Mouse (Mus musculus) lung, postnatal 0 days (tissue): ENCODE measurements around the gene Cldn13. TPM values are rescaled to one million over a fixed set of nuclear protein-coding genes. Genes with fewer than 3 reads are reported as not detected.
A peak's percentile ranks its signal among the peaks of the same experiment; 100 is the strongest.
"Not testable (repeated sequence)": the region's sequence is repeated elsewhere in the genome, so short reads cannot be mapped to it uniquely, and the experiment has no call there.

Source experiments
- ATAC-seq: fragments of 200-750 bp; cut with Nextera tagmentation; 2 replicates; pipeline ENCODE4 v1.8.0; 2017; ENCODE audit warnings: moderate library complexity
- DNase-seq: peaks from one replicate; pipeline ENCODE4 v3.0.0-alpha.2; 2016; ENCODE audit warnings: low spot score
- H3K27ac ChIP-seq: fragments of 300-500 bp; sonication (generic); 2 replicates; pipeline ENCODE4 v1.5.1; 2014; ENCODE audit warnings: antibody characterized with exemption, mild to moderate bottlenecking, low read length, mixed read lengths
- H3K27me3 ChIP-seq: fragments of 300-500 bp; sonication (generic); replicated peaks from 2 replicates; pipeline ENCODE4 v1.6.1; 2014; ENCODE audit warnings: low read length, mixed read lengths; ENCODE audit not compliant: insufficient read depth
- H3K36me3 ChIP-seq: fragments of 300-500 bp; sonication (generic); 2 replicates; pipeline ENCODE4 v1.6.1; 2014; ENCODE audit warnings: low read length, mixed read lengths; ENCODE audit not compliant: insufficient read depth
- H3K4me1 ChIP-seq: fragments of 300-500 bp; sonication (generic); 2 replicates; pipeline ENCODE4 v1.6.1; 2014; ENCODE audit warnings: antibody characterized with exemption, low read depth, low read length, mixed read lengths; ENCODE audit not compliant: insufficient read depth
- H3K4me2 ChIP-seq: fragments of 300-500 bp; sonication (generic); replicated peaks from 2 replicates; pipeline ENCODE4 v1.6.1; 2014; ENCODE audit warnings: low read depth, mild to moderate bottlenecking, low read length, moderate library complexity, mixed read lengths
- H3K4me3 ChIP-seq: fragments of 300-500 bp; sonication (generic); 2 replicates; pipeline ENCODE4 v1.5.1; 2014; ENCODE audit warnings: low read depth, low read length
- H3K9ac ChIP-seq: fragments of 300-500 bp; sonication (generic); replicated peaks from 2 replicates; pipeline ENCODE4 v1.6.1; 2014; ENCODE audit warnings: low read depth, mild to moderate bottlenecking
- H3K9me3 ChIP-seq: fragments of 300-500 bp; sonication (generic); 2 replicates; pipeline ENCODE4 v1.6.1; 2016; ENCODE audit warnings: low read length, mixed read lengths
- CTCF ChIP-seq: IDR thresholded peaks from 2 replicates; pipeline ENCODE4 v1.5.1; 2016; ENCODE audit warnings: antibody characterized with exemption, mild to moderate bottlenecking
- EP300 ChIP-seq: IDR thresholded peaks from 2 replicates; pipeline ENCODE4 v1.6.1; 2016; ENCODE audit warnings: antibody characterized with exemption, mild to moderate bottlenecking, control low read depth
- WGBS: fragments of 180-500 bp; shearing (Covaris S2); extraction: QIAGEN DNeasy Blood & Tissue Kit; methylation state at CpG from one replicate; pipeline ENCODE4 v1.1.7; 2014; 5-methylcytosine and 5-hydroxymethylcytosine counted together
- polyA plus RNA-seq: library from polyadenylated mRNA; unstranded; fragments of >200 nt; fragmentation: Nextera tagmentation; extraction: Ambion mirVana; gene quantifications from 2 replicates; pipeline ENCODE4 v1.2.1, GENCODE M21; 2015

Cldn13 gene
- polyA plus RNA-seq: 1.2 and 1.6 TPM in 2 replicates

DNA sequence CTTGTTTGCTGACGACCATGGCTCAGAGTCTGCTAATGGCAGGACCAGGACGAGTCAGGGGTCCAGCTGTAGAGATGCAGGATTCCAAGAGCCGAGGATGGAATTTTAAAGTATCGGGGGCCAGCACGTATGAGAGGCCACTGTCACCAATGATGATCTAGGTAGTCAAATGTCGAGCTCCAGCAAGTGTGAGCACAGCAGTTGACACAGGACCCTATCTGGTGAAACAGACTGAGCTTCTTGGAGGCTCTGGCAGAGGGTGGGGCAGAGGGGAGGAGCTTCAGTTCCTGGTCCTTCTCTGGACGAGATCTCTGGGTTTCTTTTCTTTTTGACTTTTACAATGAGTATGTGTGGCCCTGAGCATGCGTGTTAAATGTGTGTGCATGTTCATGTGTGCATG lies at the start of gene Cldn13:
Cldn13 (minus strand) TSS at position 216 of the 400 bp plus-strand sequence.
- Histone ChIP-seq H3K27ac (no peak within 1 kb of the TSS), H3K9ac (no peak within 1 kb of the TSS), H3K4me3 (no peak within 1 kb of the TSS), H3K4me1 (no peaks in the 10 kb centered on the region), H3K9me3 (no peaks in the 10 kb centered on the region), H3K4me2 (no peak within 1 kb of the TSS), H3K27me3 (no peaks in the 10 kb centered on the region), H3K36me3 (no peaks in the 10 kb centered on the region)
- no peak for ATAC-seq
- WGBS: 72% methylated on average over 8 of the region's 8 CpGs
- no peak for TF ChIP-seq EP300
- TF ChIP-seq CTCF: no peak
- DNase-seq: no peak

DNA sequence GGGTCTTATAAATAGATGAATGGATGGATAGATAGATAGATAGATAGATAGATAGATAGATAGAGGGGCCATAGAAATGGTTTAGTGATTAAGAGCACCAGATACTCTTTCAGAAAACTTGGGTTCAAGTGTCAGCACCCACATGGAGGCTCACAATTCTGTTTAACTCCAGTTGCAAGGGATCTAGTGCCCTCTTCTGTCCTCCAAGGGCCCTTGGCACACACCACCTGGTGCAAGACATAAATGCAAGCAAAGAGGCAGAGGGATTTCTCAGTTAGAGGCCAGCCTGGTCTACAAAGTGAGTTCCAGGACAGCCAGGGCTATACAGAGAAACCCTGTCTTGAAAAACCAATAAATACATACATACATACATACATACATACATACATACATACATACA lies 49.3 kb upstream of the Cldn13 start:
- DNase-seq: peak; percentile 11
- not testable (repeated sequence) for H3K4me2 ChIP-seq, H3K27ac ChIP-seq, H3K4me3 ChIP-seq, H3K9ac ChIP-seq, H3K4me1 ChIP-seq, H3K9me3 ChIP-seq, ATAC-seq, H3K27me3 ChIP-seq, H3K36me3 ChIP-seq
- peak; percentile 27; the same call in 1 of the 2 replicates for TF ChIP-seq CTCF

DNA sequence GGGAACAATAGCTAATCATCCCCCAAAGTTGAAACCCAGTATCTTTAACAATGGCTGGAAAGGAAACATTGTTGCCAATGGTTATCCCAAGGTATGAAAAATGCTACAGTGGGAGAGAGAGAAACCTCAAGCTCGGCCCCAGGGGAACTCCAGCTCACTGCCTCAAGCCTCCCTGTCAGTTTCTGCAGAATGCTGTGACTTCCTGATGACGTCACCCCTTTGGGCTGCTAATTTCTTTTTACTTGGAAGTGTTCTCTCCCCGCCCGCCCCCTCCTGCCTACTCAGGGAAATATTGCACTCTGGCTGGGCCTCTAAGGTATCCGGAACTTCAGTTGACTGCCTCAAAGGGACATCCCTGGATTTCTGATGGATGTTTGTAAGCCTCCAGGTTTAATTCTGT lies 48.2 kb upstream of the Cldn13 start:
- Histone ChIP-seq H3K4me2 (no peak overlapping the region), H3K9me3 (no peaks in the 10 kb centered on the region), H3K27ac (no peak overlapping the region), H3K4me1 (no peaks in the 10 kb centered on the region), H3K36me3 (no peaks in the 10 kb centered on the region), H3K27me3 (no peaks in the 10 kb centered on the region), H3K4me3 (no peak overlapping the region), H3K9ac (no peak overlapping the region)
- peak; percentile 88 for DNase-seq
- 18% methylated on average over 5 of the region's 5 CpGs for WGBS
- 0 out of 2 replicates have a peak, but pooled peaks have one; percentile 20 for TF ChIP-seq EP300
- peak; percentile 38 for TF ChIP-seq CTCF
- ATAC-seq: 0 out of 2 replicates have a peak, but pooled peaks have one; percentile 8

DNA sequence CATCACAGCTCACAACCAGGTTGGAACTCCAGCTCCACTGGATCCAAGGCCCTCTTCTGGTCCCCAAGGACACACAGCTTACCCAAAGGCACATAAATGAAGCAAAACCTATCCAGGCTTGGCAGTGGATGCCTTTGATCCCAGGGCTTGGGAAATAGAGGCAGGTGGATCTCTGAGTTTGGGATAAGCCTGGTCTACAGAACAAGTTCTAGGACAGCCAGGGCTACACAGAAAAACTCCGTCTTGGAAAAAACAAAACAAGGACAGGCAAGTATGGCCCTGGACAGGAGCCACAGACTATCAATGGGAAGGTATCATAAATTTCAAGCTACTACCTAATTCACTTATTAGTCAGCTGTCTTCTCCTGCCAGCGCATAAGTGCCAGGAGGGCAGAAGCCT lies 46.2 kb upstream of the Cldn13 start:
- Histone ChIP-seq H3K36me3 (no peaks in the 10 kb centered on the region), H3K4me1 (no peaks in the 10 kb centered on the region), H3K9me3 (no peaks in the 10 kb centered on the region), H3K27me3 (no peaks in the 10 kb centered on the region), H3K9ac (no peak overlapping the region), H3K4me2 (no peak overlapping the region), H3K27ac (no peak overlapping the region), H3K4me3 (no peak overlapping the region)
- TF ChIP-seq CTCF: no peak
- no peak for TF ChIP-seq EP300
- no peak for ATAC-seq
- no peak for DNase-seq
- 88% methylated on average over 2 of the region's 2 CpGs for WGBS

DNA sequence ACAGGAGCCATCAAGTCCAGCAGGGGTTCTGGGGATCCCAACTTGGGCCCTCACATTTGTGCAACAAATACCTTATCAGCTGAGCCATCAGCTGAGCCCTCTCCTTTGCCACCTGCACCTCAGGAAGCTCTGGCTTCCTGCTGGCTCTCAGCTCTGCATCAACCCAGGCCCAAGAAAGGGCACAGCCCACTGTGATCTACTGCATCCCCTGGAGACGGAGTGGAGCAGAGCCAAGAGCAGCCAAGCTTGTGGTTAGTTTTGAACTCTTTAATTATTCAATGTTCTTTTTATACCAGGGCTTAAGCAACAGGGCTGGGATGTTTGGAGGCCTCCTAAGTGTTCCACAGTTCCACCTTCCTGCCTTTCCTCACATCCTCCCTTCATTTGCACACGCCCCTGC lies 45.1 kb upstream of the Cldn13 start:
- H3K27ac ChIP-seq: no peak overlapping the region
- peaks cover 4% of the 10 kb centered on the region for H3K4me1 ChIP-seq
- H3K4me2 ChIP-seq: no peak overlapping the region
- WGBS: 53% methylated on average over 2 of the region's 2 CpGs
- TF ChIP-seq EP300 (no peak), CTCF (no peak)
- H3K9ac ChIP-seq: no peak overlapping the region
- H3K4me3 ChIP-seq: no peak overlapping the region
- no peaks in the 10 kb centered on the region for H3K36me3 ChIP-seq
- DNase-seq (no peak), ATAC-seq (no peak)
- H3K27me3 ChIP-seq: no peaks in the 10 kb centered on the region
- no peaks in the 10 kb centered on the region for H3K9me3 ChIP-seq

DNA sequence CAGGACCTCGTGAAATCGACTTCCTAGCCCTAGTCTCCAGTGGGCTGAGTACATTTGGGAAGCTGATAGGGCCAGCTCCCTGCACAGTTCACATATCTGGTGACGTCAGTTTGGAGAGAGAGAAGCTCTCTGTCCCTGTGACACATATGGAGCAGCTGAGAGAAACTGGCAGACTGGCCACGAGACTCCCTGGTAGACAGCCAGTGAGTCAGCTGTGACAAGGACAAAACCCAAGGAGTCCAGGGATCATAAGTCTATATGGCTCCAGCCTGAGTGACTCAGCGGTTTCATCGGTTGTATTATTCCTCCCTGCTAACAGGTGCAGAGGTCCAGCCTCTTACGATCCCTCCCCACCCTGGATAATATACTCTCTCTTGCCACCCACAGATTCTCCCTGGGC lies 43.8 kb upstream of the Cldn13 start:
- ATAC-seq: peak; percentile 44; the same call in 1 of the 2 replicates

DNA sequence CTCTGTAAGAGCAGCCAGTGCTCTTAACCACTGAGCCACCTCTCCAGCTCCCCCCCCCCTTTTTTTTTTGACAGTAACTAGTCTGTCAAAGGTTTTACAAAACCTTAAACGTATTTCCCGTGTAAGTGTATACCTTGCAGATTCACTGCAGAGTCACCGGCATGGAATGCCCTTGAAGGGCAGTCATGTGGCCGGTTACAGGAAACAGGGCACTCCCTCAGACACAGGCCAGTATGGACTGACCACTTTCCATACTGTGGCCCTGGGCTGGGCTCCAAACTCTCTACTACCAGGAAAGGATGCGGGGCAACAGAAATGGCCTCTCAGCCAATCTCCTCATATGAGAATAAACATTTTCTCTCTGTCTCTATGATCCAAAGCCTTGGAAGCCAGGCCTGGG lies 40.2 kb upstream of the Cldn13 start:
- 18% methylated on average over 5 of the region's 5 CpGs for WGBS
- H3K4me1 ChIP-seq: peaks cover 12% of the 10 kb centered on the region
- no peak overlapping the region for H3K9ac ChIP-seq
- no peaks in the 10 kb centered on the region for H3K9me3 ChIP-seq
- H3K36me3 ChIP-seq: no peaks in the 10 kb centered on the region
- TF ChIP-seq CTCF: no peak
- peak; percentile 86 for TF ChIP-seq EP300
- ATAC-seq (peak; percentile 80), DNase-seq (peak; percentile 80)
- H3K4me2 ChIP-seq: no peak overlapping the region
- no peak overlapping the region for H3K27ac ChIP-seq
- H3K27me3 ChIP-seq: no peaks in the 10 kb centered on the region
- H3K4me3 ChIP-seq: no peak overlapping the region

More for the DNA sequence above, 43.8 kb upstream of the Cldn13 start:
- Histone ChIP-seq H3K36me3 (no peaks in the 10 kb centered on the region), H3K9me3 (no peaks in the 10 kb centered on the region), H3K4me2 (no peak overlapping the region), H3K27ac (no peak overlapping the region), H3K27me3 (no peaks in the 10 kb centered on the region), H3K4me3 (no peak overlapping the region), H3K9ac (no peak overlapping the region), H3K4me1 (peaks cover 4% of the 10 kb centered on the region)
- 64% methylated on average over 7 of the region's 7 CpGs for WGBS
- peak; percentile 51 for DNase-seq
- TF ChIP-seq EP300 (no peak), CTCF (no peak)
